Mouse (Mus musculus) stomach, postnatal 0 days (tissue): ENCODE data around the gene Drc3.
A peak's percentile ranks its signal among the peaks of the same experiment; 100 is the strongest.

ENCODE experiments used
- CTCF ChIP-seq: IDR thresholded peaks from 2 replicates; pipeline ENCODE4 v1.5.1; 2016; ENCODE audit warnings: antibody characterized with exemption, low read depth, mild to moderate bottlenecking, moderate library complexity
- EP300 ChIP-seq: optimal IDR thresholded peaks from 2 replicates; pipeline ENCODE3; 2016; ENCODE audit warnings: antibody characterized with exemption

DNA sequence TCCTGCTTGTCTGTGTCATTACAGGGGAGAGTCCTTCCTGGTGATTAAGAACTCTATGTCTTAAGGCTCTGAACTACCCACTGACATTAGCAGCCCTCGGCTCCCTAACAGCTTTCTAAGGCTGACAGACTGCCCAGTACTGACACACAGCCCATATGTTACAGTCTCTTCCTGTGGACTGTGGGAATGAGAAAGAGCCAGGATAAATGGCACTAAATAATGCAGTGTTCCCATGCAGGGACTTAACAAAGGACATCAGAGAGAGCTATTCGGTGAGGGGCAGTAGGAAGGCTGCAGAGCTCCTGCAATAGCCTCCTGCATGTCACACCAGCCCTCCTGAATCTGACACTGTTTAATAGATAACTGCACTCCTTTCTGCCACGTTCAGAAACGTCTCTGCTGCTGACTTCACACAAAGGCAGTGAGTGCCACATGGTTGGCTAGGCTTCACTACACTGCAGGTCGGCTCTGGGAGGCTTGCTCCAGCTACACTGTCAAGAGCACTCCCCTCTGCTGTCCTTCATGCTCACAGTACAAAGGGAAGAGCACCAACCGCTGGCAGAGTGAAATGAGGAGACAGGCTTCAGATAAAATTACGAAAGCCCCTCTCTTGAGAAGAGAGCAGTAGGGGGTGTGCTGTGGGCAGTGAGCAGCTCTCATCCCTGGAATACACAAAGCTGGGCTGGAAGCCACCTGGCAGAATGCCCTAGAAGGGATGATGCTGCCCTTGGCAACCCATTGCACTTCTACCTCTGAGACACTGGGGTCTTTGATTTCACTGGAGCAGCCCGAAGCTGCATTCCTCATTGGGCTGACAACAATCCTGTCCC is 41.9 kb upstream of the Drc3 start:
- TF ChIP-seq CTCF, result peak; percentile 29
- no peak for TF ChIP-seq EP300
